Mouse (Mus musculus) olfactory bulb, adult 2 months (tissue): ENCODE data around the gene 1700023F06Rik.

ENCODE experiments used
- CTCF ChIP-seq: fragments of 200-500 bp; IDR thresholded peaks from 2 replicates; pipeline ENCODE4 v1.5.1; 2012; ENCODE audit warnings: low read depth, mild to moderate bottlenecking, low read length, moderate library complexity; ENCODE audit not compliant: insufficient read depth
- POLR2A ChIP-seq: fragments of 200-500 bp; IDR thresholded peaks from 2 replicates; pipeline ENCODE4 v1.6.1; 2012; ENCODE audit warnings: mild to moderate bottlenecking, low read depth, low read length, moderate library complexity; ENCODE audit not compliant: insufficient read depth

DNA sequence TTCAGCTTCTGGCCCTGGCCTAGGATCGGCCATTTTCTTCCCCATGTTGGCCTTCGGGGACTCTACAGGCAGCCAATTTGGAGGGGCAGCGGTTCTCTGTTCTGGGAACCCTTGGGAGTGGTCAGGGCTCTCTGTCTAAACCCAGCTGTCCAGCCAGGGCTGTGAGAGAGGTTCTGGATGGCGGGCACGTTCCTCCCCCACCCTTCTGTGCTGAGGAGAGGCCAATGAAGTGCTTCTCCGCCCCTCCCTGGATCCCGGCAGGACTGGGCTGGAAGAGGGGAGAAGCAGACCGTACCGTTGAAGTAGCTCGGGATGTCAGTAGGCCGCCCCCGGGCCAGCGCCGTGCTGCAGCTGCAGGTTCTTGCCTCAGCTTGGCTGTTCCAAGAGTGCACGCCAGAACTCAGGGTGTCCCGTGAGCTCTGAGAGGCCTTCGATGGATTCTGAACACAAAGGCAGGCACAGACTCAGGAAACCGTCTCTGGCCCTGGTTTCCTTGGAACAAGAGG is 15.6 kb upstream of the 1700023F06Rik start:
- TF ChIP-seq CTCF (no peak), POLR2A (no peak)
